Mouse (Mus musculus): Measurements from ENCODE around the gene Napepld. TPM values are rescaled to one million over a fixed set of nuclear protein-coding genes. Genes with fewer than 3 reads are reported as not detected.
"Not testable (repeated sequence)": the region's sequence is repeated elsewhere in the genome, so short reads cannot be mapped to it uniquely, and the experiment has no call there.

Napepld gene
- total RNA-seq, 2 experiments from 2014 or later, result 2.3 to 2.8 TPM

- no peak for DNase-seq
- intact Hi-C loops (cut with DNase I), result no loop called here
Measured at GRCm38 (mm10) chr5:21672812-21673635, 28.2 kb downstream of the Napepld start.

GRCm38 (mm10) chr5:21669307-21669706 lies 31.9 kb downstream of the Napepld start:
- intact Hi-C loops (cut with DNase I), result no loop called here
- DNase-seq, result no peak

GRCm38 (mm10) chr5:21667191-21668137 lies 33.7 kb downstream of the Napepld start:
- no peak for DNase-seq
- intact Hi-C loops (cut with DNase I), result no loop called here

GRCm38 (mm10) chr5:21663081-21663480 lies 38.1 kb downstream of the Napepld start:
- intact Hi-C loops (cut with DNase I), result no loop called here
- DNase-seq, result no peak

- DNase-seq, result no peak
- intact Hi-C loops (cut with DNase I), result no loop called here
Measured at GRCm38 (mm10) chr5:21660850-21661249, 40.3 kb downstream of the Napepld start.

GRCm38 (mm10) chr5:21658623-21659395 lies 42.4 kb downstream of the Napepld start:
- peak; percentile 83 for DNase-seq
- intact Hi-C loops (cut with DNase I), result loop anchor here (5.0 kb wide), 1 partner anchor 78 kb away; the partner anchor contains the start of gene Pmpcb

GRCm38 (mm10) chr5:21658038-21658437 lies 43.2 kb downstream of the Napepld start:
- no peak for DNase-seq
- intact Hi-C loops (cut with DNase I), result loop anchor here (5.0 kb wide), 1 partner anchor 79 kb away; the partner anchor contains the start of gene Pmpcb

GRCm38 (mm10) chr5:21656912-21657311 lies 44.3 kb downstream of the Napepld start:
- intact Hi-C loops (cut with DNase I), result loop anchor here (5.0 kb wide), 1 partner anchor 80 kb away; the partner anchor contains the start of gene Pmpcb
- no peak for DNase-seq

- DNase-seq, result no peak
- intact Hi-C loops (cut with DNase I), result no loop called here
Measured at GRCm38 (mm10) chr5:21651885-21652612, 49.1 kb downstream of the Napepld start.

GRCm38 (mm10) chr5:21650736-21651135 lies 50.5 kb downstream of the Napepld start:
- intact Hi-C loops (cut with DNase I), result no loop called here
- no peak for DNase-seq

- intact Hi-C loops (cut with DNase I), result no loop called here
- DNase-seq, result no peak
Measured at GRCm38 (mm10) chr5:21646133-21646491, 55.1 kb downstream of the Napepld start.

- peak; percentile 91 for DNase-seq
- intact Hi-C loops (cut with DNase I), result no loop called here
Measured at GRCm38 (mm10) chr5:21645439-21646132, 55.6 kb downstream of the Napepld start, which contains the start of the genes Fbxl13 and Armc10. Fbxl13 (minus strand) TSS chr5:21645634. Armc10 (plus strand) TSS chr5:21645813.

- intact Hi-C loops (cut with DNase I), result loop anchor here (5.0 kb wide), 2 partner anchors 368 to 383 kb away; no protein-coding TSS in a partner anchor
- no peak for DNase-seq
Measured at GRCm38 (mm10) chr5:21644891-21645438, 56.2 kb downstream of the Napepld start.

GRCm38 (mm10) chr5:21643606-21644005 lies 57.6 kb downstream of the Napepld start:
- intact Hi-C loops (cut with DNase I), result loop anchor here (5.0 kb wide), 2 partner anchors 366 to 381 kb away; no protein-coding TSS in a partner anchor
- no peak for DNase-seq

GRCm38 (mm10) chr5:21640961-21641360 lies 60.2 kb downstream of the Napepld start:
- intact Hi-C loops (cut with DNase I), result loop anchor here (2.0 to 5.0 kb wide), 3 partner anchors 206 to 379 kb away; no protein-coding TSS in a partner anchor
- DNase-seq, result peak; percentile 46

- intact Hi-C loops (cut with DNase I), result no loop called here
- no peak for DNase-seq
Measured at GRCm38 (mm10) chr5:21625916-21626315, 75.3 kb downstream of the Napepld start.

- no peak for DNase-seq
- intact Hi-C loops (cut with DNase I), result no loop called here
Measured at GRCm38 (mm10) chr5:21616450-21617009, 84.7 kb downstream of the Napepld start.

GRCm38 (mm10) chr5:21614299-21614698 lies 86.9 kb downstream of the Napepld start:
- DNase-seq; intact Hi-C loops (cut with DNase I): not testable (repeated sequence)
